ENCODE assay signal across 19 mouse cellular contexts in genomic region chr16:72908895-72909294, GRCm38 (mm10).
"Had no signal": no experiment of that assay in that cellular context is flagged by ENCODE, and none has a peak within 500 bp of the region (broad histone marks: within the 10 kb centered on the region; RNA-seq: fewer than 3 reads in every experiment).

No protein-coding gene starts in this region.

- DNase-seq: lung, adult 18-20 months; lung, embryonic 14.5 days; lung, postnatal 10 days; lung, postnatal 4 days; midbrain, embryonic 14.5 days; retina, postnatal 1 day; right cerebral cortex, adult 18-20 months; right cerebral cortex, postnatal 25 days; right cerebral cortex, postnatal 4 days; spleen, adult 18-20 months; thymus, adult 18-20 months; thymus, postnatal 14 days; thymus, postnatal 36 days had no signal

- H3K36me3 ChIP-seq: neural tube, embryonic 13.5 days; neural tube, embryonic 15.5 days had no signal

- H3K4me1 ChIP-seq: midbrain, embryonic 10.5 days; midbrain, embryonic 12.5 days had no signal

- H3K27ac ChIP-seq: midbrain, embryonic 10.5 days; midbrain, embryonic 12.5 days; neural tube, embryonic 13.5 days; neural tube, embryonic 15.5 days had no signal

- H3K27me3 ChIP-seq: midbrain, embryonic 12.5 days; neural tube, embryonic 13.5 days; neural tube, embryonic 15.5 days had no signal

- H3K9me3 ChIP-seq: midbrain, embryonic 10.5 days; midbrain, embryonic 12.5 days; neural tube, embryonic 13.5 days; neural tube, embryonic 15.5 days had no signal

- H3K4me2 ChIP-seq: lung, embryonic 14.5 days; midbrain, embryonic 12.5 days; neural tube, embryonic 13.5 days; neural tube, embryonic 15.5 days had no signal

- H3K9ac ChIP-seq: lung, embryonic 14.5 days; midbrain, embryonic 12.5 days; neural tube, embryonic 13.5 days; neural tube, embryonic 15.5 days had no signal

- H3K4me3 ChIP-seq: midbrain, embryonic 10.5 days; midbrain, embryonic 12.5 days; myocyte; neural tube, embryonic 13.5 days; neural tube, embryonic 15.5 days had no signal

- ATAC-seq: midbrain, embryonic 16.5 days had no signal
